Mouse (Mus musculus): ENCODE data around the gene Sim1. TPM values are rescaled to one million over a fixed set of nuclear protein-coding genes. Genes with fewer than 3 reads are reported as not detected.
A peak's percentile ranks its signal among the peaks of the same experiment; 100 is the strongest.

The Sim1 gene
- not detected in 3 replicates for total RNA-seq (2017)

DNA sequence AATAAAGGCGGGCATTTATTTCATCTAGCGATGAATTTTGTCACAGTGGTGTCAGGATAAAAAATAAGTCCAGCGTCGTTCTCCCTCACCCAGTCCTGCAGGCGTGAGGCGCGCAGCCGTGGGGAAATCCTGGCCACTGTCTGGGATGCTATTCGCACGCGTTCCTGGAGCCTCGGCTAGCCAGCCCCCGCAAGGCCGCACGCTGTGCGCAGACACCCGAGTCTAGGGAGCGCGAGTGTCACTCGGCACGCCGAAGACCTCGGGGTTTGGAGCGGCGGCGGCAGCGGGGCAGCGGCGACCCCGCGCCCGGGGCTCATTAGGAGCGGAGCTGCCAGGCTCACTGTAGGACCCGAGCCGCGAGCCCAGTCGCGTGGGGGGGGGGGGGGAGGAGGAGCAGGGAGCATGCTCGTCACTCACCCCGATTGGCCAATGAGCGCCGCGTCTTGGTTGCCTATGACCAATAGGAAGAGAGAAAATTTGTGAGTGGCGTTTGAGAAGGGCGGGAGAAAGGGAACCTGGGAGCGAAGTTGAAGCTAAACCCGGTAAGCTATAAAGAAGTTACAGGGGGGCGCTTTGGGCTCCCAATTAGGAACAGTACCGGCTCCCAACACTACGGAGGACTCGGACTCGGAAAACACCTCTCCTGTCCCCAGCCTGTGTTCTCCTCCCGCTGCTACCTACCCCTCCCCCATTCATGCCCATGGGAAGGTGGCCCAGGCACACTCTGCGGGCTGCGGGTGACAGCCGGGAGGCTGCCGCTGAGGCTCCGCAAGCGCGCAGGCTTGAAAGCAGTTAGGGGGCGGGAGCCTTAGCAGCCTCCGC is at the start of gene Sim1:
Gene Sim1, plus strand, starts transcription at position 585 of the 822 bp plus-strand sequence.
- ATAC-seq (replicated peaks; ENCODE audit: insufficient number of reproducible peaks, low FRiP score, low TSS enrichment, poor library complexity, severe bottlenecking): no peak

DNA sequence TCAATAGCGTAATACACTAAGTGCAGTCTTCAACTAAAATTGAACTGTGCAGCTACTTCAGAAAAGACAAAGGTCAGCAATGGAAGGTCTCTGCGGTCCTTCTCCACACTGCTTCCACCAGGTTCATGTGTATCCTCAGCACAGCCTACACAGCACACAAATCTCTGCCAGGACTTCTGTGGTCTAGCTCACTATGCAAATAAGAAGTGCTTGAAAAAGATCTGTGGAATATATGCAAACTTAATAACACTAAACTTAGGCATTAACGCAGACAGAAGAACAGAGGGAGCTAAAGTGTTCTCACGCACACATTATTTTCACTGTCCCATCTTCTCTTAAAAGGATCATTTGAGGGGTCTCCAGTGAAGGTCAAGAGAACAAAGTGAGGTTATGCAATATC is 26.4 kb upstream of the Sim1 start:
- no peak for ATAC-seq (replicated peaks; ENCODE audit: insufficient number of reproducible peaks, low FRiP score, low TSS enrichment, poor library complexity, severe bottlenecking)

DNA sequence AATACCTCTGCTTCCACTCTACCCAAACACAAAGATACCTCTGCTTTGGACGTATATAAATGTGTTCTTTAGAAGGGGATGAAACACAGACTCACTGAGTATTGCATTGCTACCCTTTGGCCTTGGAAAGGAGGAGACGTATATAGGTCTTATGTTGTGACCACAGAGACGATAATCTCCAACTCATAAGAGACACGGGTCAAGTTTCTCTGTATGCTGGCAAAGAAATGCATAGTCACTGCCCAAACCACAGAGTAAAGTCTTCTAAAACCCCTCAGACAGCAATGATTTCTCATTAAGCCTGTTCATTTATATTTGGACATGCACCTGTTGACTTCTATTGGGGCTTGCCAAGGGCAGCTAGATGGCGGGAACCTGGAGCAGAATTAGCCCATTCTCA is 17.6 kb upstream of the Sim1 start:
- no peak for ATAC-seq (replicated peaks; ENCODE audit: insufficient number of reproducible peaks, low FRiP score, low TSS enrichment, poor library complexity, severe bottlenecking)

DNA sequence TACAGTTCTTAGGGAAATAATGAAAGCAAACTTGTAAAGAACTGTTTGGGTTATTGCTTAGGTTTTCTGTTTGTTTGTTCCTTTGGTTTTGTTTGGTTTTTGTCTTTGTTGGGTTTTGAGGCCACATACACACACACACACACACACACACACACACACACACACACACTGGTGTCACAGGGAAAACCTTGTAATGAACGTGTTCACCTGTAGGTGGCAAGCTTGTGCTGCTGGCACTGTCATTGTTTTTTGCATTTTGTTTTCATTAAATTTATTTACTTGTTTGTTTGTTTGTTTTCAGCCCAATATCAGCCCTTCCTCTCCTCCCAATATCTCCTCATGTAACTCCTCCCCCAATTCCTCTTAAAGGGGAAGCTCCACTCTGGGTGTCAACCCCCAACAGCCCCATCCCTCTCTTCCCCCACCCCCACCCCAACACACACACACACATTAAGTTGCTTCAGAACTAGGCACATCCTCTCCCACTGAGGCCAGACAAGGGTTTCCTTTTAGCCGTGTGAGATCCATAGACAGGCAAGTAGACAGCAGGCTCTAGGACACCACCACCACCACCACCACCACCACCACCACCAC is 13.0 kb upstream of the Sim1 start:
- ATAC-seq (replicated peaks; ENCODE audit: insufficient number of reproducible peaks, low FRiP score, low TSS enrichment, poor library complexity, severe bottlenecking): no peak

DNA sequence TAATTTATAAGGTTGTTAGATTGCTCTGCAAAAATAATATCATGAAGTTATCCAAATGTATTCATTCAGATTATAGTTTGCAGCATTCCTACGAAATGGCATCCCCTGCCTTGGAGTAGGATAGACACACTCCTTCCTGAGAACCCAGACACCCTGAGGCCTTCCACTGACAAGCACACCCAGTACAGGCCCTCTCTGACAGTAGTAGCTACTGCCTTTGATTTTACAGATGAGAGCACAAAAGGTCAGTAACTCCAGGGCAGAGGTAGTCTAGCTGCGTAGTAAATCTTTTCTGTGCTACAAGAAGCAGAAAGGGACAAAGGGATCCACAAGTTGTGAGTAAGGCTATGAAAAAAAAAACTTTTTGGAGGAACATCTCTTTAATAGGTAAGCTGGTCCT is 12.2 kb upstream of the Sim1 start:
- ATAC-seq (replicated peaks; ENCODE audit: insufficient number of reproducible peaks, low FRiP score, low TSS enrichment, poor library complexity, severe bottlenecking): no peak

DNA sequence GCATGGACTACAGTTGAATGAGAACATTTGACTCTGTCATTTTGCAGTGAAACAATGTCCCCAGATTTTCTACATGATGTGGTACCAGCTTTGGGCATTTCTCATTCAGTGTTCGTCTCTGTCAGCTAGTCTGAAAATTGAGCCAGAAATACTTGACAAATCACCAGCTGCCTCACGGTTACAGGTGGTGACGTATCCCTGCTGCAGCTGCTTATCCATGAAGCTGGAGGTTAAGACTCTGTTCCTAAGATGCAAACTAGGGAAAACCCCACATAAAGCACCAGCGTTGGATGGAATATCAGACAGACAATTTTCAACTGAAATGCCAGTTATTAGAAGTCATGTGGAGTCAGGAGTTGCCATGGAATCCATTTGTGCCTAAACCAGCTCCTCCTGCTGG is 8.2 kb upstream of the Sim1 start:
- no peak for ATAC-seq (replicated peaks; ENCODE audit: insufficient number of reproducible peaks, low FRiP score, low TSS enrichment, poor library complexity, severe bottlenecking)

DNA sequence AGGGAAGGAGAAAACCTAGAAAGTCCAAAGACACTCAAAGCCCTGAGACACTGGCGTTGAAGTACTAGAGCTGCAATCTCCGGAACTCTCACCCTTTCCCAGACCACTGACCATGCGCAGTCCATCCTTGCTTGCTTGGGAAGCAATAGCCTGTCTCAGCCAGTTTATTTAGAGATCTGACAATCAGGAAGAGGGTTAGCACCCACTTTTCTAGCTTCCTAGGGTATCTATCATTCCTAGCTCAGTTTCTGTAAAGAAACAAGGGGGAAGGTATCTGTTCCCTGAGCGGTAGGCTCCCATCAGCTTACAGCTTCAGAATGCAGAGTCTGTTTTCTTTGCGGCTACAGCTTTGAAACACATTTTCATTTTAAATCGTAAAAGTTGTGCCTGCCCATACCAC is 3.9 kb upstream of the Sim1 start:
- no peak for ATAC-seq (replicated peaks; ENCODE audit: insufficient number of reproducible peaks, low FRiP score, low TSS enrichment, poor library complexity, severe bottlenecking)

DNA sequence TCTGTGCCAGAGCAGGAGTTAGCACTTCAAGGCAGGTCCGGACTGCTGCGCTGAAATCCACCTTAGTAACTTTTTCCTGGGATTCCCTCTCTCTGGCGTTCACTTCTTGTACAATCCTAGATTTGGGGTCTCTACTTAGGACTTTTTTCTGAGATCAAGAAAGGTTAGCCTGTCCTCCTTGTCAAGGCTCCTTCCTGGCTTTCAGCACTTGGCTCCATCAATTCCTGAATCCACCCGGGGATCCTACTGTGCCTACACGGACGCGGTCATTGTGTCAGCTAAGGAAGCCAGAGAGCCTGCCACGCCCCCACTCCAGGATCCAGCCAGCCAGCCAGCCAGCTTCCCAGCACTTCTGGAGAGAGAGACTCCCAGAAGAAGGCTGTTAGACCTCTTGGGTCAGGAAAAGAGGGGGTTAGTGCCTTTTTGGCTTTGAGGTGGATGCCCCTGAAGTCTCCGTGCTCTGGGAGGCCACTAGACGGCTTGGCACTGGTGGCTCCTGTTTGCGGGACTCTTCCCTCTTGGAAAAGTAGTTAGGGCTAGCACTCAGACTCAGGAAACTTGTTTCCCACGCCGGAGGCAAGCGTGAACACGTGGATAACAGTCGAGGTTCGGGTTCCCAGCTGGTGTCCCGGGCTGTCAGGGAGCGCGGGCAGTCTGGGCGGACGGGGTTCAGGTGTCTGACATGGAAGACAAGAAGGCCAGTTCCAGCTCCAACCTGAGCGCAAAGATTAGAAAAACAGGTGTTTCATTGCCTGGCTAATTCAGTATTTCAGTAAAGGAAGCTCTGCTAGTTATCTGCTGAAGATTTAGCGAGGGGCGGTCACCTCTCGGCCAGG is 2.5 kb upstream of the Sim1 start:
- peak; percentile 18; the same call in 1 of the 2 replicates for ATAC-seq (replicated peaks; ENCODE audit: insufficient number of reproducible peaks, low FRiP score, low TSS enrichment, poor library complexity, severe bottlenecking)

DNA sequence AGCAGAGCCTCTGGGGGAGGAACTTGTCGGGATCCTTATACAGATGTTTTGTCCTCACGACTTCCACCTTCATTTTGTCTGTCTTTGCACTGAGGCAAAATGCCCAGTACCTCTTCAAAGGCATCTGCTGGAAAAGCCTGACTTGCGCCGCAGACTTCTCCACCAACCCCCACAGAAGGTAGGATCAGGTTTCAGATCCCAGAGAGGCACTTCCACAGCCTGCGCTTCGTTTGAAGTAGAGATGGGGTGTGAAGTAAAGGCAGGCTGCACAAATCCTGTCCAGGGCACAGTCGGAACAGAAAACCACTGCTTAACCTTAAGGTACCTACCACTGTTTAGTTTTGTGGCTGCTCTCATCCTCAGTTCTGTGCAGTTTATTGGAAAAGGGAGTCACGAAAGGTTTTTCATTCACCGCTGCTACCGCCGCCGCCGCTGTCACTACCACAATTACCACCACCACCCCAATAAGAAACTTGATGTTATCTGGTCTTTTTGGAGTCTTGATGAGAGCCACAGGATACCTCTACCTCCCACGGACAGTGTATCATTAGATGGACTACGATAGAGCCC is 1.7 kb upstream of the Sim1 start:
- no peak for ATAC-seq (replicated peaks; ENCODE audit: insufficient number of reproducible peaks, low FRiP score, low TSS enrichment, poor library complexity, severe bottlenecking)

DNA sequence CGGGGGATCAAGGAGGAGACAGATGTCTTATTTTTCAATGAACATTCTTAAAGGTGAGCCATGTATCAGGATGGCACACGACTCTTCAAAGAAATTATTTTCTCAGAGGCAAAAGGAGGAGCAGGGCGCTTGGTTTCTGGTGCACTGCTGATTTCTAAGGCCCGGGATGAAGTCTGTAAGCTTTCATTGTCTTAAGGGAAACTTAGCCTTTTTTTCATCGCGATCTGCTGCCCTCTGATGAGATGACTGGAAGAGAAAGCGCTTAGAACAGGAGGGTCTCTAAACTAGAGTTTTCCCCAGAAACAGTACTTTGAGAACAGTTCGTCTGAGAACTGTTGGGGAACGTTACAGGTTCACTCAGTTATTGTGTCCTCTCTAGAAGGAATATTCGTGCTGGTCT is 1.0 kb upstream of the Sim1 start:
- ATAC-seq (replicated peaks; ENCODE audit: insufficient number of reproducible peaks, low FRiP score, low TSS enrichment, poor library complexity, severe bottlenecking): no peak

DNA sequence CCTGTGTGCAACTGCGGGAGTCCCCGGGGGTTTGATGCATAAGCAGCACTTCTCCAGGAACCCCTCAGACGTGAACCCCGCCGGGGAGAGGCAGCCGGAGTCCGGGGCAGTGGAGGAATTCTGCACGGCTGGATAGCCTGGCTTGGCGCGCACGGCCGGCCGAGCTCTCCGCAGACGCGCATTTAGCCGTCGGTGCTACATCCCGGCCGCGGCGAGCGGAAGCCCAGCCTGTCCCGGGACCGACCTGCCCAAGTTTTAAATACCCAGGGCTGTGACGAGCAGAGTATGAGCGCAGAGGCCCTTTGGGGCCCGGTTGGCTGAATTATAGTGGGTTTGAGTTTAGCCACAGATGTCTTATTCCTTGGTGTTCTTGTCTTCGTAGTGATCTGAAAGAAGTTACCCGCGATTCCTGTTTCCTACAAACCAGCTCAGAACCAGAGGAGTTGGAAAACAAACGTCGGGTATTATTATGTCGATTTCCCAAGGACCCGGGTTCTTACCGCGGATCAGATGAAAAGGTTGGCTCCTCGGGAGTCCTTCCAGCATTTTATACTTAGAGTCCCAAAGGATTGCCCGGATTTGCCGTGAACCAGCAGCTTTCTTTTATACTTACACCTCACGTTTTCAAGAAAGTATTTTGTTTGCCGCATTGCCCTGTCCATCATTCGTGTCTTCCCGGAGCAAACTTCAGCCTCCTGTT is 687 bp downstream of the Sim1 start:
- no peak for ATAC-seq (replicated peaks; ENCODE audit: insufficient number of reproducible peaks, low FRiP score, low TSS enrichment, poor library complexity, severe bottlenecking)

DNA sequence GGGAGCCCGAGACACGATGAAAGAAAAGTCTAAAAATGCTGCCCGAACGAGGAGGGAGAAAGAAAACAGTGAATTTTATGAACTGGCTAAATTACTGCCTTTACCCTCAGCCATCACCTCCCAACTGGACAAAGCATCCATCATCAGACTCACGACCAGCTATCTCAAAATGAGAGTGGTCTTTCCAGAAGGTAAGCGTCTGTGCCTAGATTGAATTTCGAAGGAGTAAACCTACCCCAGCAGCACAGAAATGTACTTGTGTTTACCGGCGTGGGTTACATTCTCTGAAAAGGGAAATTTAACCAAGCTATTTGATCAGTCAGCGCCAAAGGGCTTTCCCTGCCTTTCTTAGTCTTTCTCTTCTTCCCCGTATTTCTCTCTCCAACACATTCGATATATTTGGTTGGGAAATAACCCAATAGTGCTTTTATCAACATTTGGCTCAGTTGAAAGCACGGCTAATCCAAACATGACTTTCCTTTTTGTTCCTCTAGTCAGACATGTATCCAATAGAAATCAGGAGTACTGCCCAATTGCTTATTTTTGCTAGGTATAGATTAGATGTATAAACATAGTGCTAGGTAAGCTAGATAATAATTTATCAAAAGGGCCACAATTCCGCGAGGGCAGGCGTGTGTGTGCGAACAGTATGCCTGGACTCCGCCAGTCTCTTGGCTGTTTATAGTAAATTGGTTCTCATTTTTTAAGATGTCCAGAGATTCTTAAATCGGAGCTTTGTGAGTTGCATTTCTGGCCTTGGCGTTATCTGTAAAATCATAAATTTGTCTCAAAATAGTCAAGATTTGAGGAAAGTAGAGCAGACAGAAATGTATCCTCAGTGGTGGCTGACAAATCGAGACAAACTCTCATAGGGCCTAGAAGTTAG is 1.6 kb downstream of the Sim1 start:
- no peak for ATAC-seq (replicated peaks; ENCODE audit: insufficient number of reproducible peaks, low FRiP score, low TSS enrichment, poor library complexity, severe bottlenecking)

DNA sequence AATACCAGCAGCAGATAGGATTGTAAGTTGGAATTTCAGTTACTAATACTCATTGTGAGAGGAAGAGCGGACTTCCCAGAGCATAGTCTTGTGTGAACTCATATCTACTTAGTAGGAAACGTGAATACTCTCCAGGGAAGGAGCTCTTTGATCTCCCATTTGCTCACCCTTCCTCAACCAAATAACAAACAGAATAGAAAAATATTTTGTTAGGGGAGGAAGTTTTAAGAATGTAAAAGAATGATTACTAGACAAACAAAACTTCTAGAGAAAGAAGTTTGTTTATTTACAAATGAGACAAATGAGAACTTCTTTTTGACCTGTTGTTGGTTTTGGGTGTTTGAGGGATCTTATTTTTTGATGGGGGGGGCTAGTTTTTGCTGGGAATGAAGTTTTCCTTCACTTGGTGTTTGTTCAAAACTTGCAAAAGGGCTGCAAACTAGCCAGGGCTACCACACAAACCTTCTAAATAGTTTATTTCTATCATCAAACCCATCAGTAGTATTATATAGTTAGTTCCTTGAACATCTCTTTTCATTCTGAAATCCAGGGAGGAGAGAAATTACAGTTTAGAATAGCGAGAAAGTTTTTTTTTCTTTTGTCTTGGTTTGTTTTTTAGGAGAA is 2.3 kb downstream of the Sim1 start:
- ATAC-seq (replicated peaks; ENCODE audit: insufficient number of reproducible peaks, low FRiP score, low TSS enrichment, poor library complexity, severe bottlenecking): no peak

DNA sequence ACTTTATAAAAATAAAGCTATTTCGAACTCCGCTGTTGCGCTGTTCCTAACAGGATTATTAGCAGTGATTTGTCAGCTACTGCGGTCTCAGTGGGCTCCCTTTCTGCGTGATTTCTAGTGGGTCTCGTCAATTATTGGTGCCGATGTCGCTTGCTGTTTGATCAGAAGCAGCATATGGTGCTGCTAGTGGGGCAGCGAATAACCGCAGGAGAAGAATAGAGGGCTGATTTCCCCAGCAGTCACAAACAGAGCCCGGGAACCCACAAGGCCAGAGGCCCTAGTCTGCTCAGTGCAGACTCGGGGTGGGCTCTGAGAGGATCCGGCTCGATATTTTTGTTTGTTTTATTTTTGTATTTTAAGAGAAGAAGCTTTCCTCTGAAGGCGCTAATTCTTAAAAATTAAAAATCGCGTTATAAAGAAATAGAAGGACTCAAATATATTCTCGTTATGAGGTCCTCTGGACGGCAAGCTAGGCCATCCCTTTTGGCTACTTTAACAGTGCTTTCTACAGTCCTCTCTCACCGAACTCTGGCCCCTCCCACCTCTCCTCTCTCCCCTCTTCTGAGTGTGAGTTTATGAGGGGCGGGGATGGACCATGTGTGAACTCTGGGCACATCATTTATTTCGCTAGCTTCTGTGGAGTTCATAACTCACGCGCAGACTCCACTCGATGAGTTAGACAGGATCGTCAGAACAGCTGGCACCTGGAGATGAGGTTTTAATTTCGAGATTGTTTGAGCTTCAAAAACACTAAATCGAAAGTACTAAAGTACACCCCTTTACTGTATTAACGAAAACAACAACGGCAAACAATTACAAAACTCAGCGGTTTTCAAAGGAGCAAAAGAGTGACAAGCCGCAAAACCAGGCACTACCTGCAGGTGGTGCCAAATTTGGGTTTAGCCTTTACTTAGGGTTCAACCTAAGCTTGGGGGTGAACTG is 3.2 kb downstream of the Sim1 start:
- no peak for ATAC-seq (replicated peaks; ENCODE audit: insufficient number of reproducible peaks, low FRiP score, low TSS enrichment, poor library complexity, severe bottlenecking)

DNA sequence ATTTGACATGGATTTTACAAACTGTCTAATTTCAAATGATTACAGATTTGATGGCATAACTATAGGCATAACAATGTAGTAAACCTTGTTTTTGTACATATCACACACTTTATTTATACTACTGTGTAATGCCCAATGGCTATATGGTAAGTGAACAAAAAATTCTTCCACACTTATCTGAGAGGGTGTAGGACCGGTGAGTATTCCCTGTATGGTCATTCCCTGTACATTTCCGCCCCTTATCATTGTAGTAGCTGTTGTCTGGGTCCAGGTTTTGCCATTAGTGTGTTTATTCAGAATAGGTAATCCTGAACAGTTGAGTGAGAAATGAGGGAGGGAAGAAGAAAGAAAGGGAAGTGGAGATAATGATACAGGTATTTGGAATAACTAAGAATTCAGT is 4.1 kb downstream of the Sim1 start:
- no peak for ATAC-seq (replicated peaks; ENCODE audit: insufficient number of reproducible peaks, low FRiP score, low TSS enrichment, poor library complexity, severe bottlenecking)

All from monocyte, adult 5-6 weeks (primary cell).